Mouse (Mus musculus) bone marrow, adult 2 months (tissue): ENCODE measurements around the gene Phf21b.

Source experiments
- CTCF ChIP-seq: fragments of 200-500 bp; IDR thresholded peaks from 2 replicates; pipeline ENCODE4 v1.5.1; 2011; ENCODE audit warnings: low read length, control low read depth; ENCODE audit not compliant: control insufficient read depth, insufficient read depth
- POLR2A ChIP-seq: fragments of 200-500 bp; IDR thresholded peaks from 2 replicates; pipeline ENCODE4 v1.6.1; 2011; ENCODE audit warnings: low read depth, mild to moderate bottlenecking, control low read depth, low read length, borderline replicate concordance; ENCODE audit not compliant: control insufficient read depth

GRCm38 (mm10) chr15:84840560-84840959 is 15.3 kb downstream of the Phf21b start:
- no peak for TF ChIP-seq CTCF
- no peak for TF ChIP-seq POLR2A
